Mouse (Mus musculus) kidney, postnatal 0 days (tissue): Measurements from ENCODE around the gene Golgb1. TPM values are rescaled to one million over a fixed set of nuclear protein-coding genes. Genes with fewer than 3 reads are reported as not detected.

Source experiments
- ATAC-seq: fragments of 200-750 bp; cut with Nextera tagmentation; replicated peaks from 2 replicates; pipeline ENCODE4 v1.8.0; 2017; ENCODE audit warnings: low read depth, moderate number of reproducible peaks, moderate TSS enrichment, moderate library complexity; ENCODE audit not compliant: low FRiP score
- DNase-seq: peaks from one replicate; pipeline ENCODE4 v3.0.0-alpha.2; 2016; ENCODE audit warnings: low spot score
- H3K27ac ChIP-seq: fragments of 300-500 bp; sonication (generic); 2 replicates; pipeline ENCODE4 v1.5.1; 2014; ENCODE audit warnings: mild to moderate bottlenecking
- H3K27me3 ChIP-seq: fragments of 300-500 bp; sonication (generic); 2 replicates; pipeline ENCODE4 v1.6.1; 2014; ENCODE audit warnings: low read length, mixed read lengths; ENCODE audit not compliant: insufficient read depth
- H3K36me3 ChIP-seq: fragments of 300-500 bp; sonication (generic); 2 replicates; pipeline ENCODE4 v1.6.1; 2014; ENCODE audit warnings: low read length, mixed read lengths; ENCODE audit not compliant: insufficient read depth
- H3K4me1 ChIP-seq: fragments of 300-500 bp; sonication (generic); replicated peaks from 2 replicates; pipeline ENCODE4 v1.6.1; 2014; ENCODE audit warnings: antibody characterized with exemption, low read length, mixed read lengths; ENCODE audit not compliant: insufficient read depth
- H3K4me2 ChIP-seq: fragments of 300-500 bp; sonication (generic); 2 replicates; pipeline ENCODE4 v1.6.1; 2014; ENCODE audit warnings: mild to moderate bottlenecking, low read length, moderate library complexity, mixed read lengths
- H3K4me3 ChIP-seq: fragments of 300-500 bp; sonication (generic); replicated peaks from 2 replicates; pipeline ENCODE4 v1.5.1; 2014; ENCODE audit warnings: low read depth, low read length
- H3K9ac ChIP-seq: fragments of 300-500 bp; sonication (generic); 2 replicates; pipeline ENCODE4 v1.6.1; 2014; ENCODE audit warnings: low read depth, low read length
- H3K9me3 ChIP-seq: fragments of 300-500 bp; sonication (generic); replicated peaks from 2 replicates; pipeline ENCODE4 v1.6.1; 2016; ENCODE audit warnings: low read length, inconsistent platforms, mixed read lengths
- CTCF ChIP-seq: IDR thresholded peaks from 2 replicates; pipeline ENCODE4 v1.5.1; 2016; ENCODE audit warnings: antibody characterized with exemption, low read depth, mild to moderate bottlenecking, moderate library complexity
- WGBS: fragments of 180-500 bp; shearing (Covaris S2); extraction: QIAGEN DNeasy Blood & Tissue Kit; methylation state at CpG from one replicate; pipeline ENCODE4 v1.1.7; 2014; 5-methylcytosine and 5-hydroxymethylcytosine counted together
- polyA plus RNA-seq: library from polyadenylated mRNA; unstranded; fragments of >200 nt; fragmentation: Nextera tagmentation; extraction: Ambion mirVana; gene quantifications from 2 replicates; pipeline ENCODE4 v1.2.1, GENCODE M21; 2015

Gene Golgb1
- polyA plus RNA-seq, 1 experiment from 2014 or later: 101 TPM

DNA sequence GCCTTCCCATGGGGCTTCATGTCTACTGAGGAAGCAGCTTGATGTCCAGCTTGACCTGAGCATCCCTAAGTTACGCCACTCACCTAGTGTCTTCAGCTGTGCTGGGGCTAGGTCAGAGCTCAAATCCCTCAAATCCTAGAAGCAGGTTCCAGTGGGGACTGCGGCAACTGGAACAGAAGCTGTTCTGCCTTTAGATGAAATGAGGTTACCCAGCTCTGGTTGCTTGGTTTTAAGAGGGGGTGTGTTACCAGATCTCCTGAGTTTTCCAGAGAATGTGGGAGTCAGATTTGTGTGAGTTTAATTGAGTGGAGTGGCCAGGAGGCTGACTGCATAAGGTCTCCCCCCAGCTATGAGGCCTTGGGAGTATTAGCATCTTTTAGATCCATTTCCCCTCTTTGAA lies 104.2 kb downstream of the Golgb1 start:
- no peak for ATAC-seq
- Histone ChIP-seq H3K4me3 (no peak overlapping the region), H3K4me1 (no peaks in the 10 kb centered on the region), H3K27ac (no peak overlapping the region), H3K36me3 (no peaks in the 10 kb centered on the region), H3K9ac (no peak overlapping the region), H3K27me3 (no peaks in the 10 kb centered on the region), H3K9me3 (no peaks in the 10 kb centered on the region), H3K4me2 (no peak overlapping the region)
- TF ChIP-seq CTCF: no peak
- no peak for DNase-seq
- WGBS: 81% methylated on average over 2 of the region's 2 CpGs

Other genes with a start within 250 kb of the Golgb1 start
- 1.1 and 1.4 TPM in 2 replicates for gene Cd86, start 209.1 kb upstream of the Golgb1 start, polyA plus RNA-seq
- 16.1 TPM in 2 replicates for gene Ildr1, start 181.2 kb upstream of the Golgb1 start, polyA plus RNA-seq
- 44.5 and 56.0 TPM in 2 replicates for gene Slc15a2, start 90.2 kb upstream of the Golgb1 start, polyA plus RNA-seq
- gene Iqcb1, start 46.8 kb upstream of the Golgb1 start, polyA plus RNA-seq: 21.8 and 24.2 TPM in 2 replicates
- 22.7 and 24.6 TPM in 2 replicates for gene Eaf2, start 137 bp upstream of the Golgb1 start, polyA plus RNA-seq
- gene Hcls1, start 59.8 kb downstream of the Golgb1 start, polyA plus RNA-seq: 4.8 and 4.9 TPM in 2 replicates
- 1.6 and 1.8 TPM in 2 replicates for gene Fbxo40, start 115.3 kb downstream of the Golgb1 start, polyA plus RNA-seq
- gene Polq, start 136.6 kb downstream of the Golgb1 start, polyA plus RNA-seq: 1.9 and 2.0 TPM in 2 replicates